Mouse (Mus musculus) kidney, postnatal 10 days (tissue): ENCODE results near the gene Vmn2r75.
"Not testable (repeated sequence)": the region's sequence is repeated elsewhere in the genome, so short reads cannot be mapped to it uniquely, and the experiment has no call there.

ENCODE experiments used
- DNase-seq: peaks from one replicate; pipeline ENCODE4 v3.0.0; 2021; ENCODE audit warnings: mixed read lengths

Vmn2r75 gene

GRCm38 (mm10) chr7:86171678-86172077 lies at the start of gene Vmn2r75:
Gene Vmn2r75, minus strand, starts transcription at chr7:86171778.
- not testable (repeated sequence) for DNase-seq

- DNase-seq, result no peak
These were observed 39.8 kb upstream of the Vmn2r75 start for GRCm38 (mm10) chr7:86211345-86211744.
